Mouse (Mus musculus) ES-Bruce4 (cell line): ENCODE measurements at regions not wholly inside any gene's neighbourhood (a gene's known extent, or its start where the extent isn't known, plus 50 kb on each side); places are given as distances from the start of the nearest gene placed in this dataset.

Experiments
- CTCF ChIP-seq: IDR thresholded peaks from one replicate; pipeline ENCODE4 v1.8.1; 2011; ENCODE audit warnings: low read depth, low read length
- POLR2A ChIP-seq: IDR thresholded peaks from one replicate; pipeline ENCODE4 v1.8.1; 2011; ENCODE audit warnings: low read length; ENCODE audit not compliant: insufficient read depth

DNA sequence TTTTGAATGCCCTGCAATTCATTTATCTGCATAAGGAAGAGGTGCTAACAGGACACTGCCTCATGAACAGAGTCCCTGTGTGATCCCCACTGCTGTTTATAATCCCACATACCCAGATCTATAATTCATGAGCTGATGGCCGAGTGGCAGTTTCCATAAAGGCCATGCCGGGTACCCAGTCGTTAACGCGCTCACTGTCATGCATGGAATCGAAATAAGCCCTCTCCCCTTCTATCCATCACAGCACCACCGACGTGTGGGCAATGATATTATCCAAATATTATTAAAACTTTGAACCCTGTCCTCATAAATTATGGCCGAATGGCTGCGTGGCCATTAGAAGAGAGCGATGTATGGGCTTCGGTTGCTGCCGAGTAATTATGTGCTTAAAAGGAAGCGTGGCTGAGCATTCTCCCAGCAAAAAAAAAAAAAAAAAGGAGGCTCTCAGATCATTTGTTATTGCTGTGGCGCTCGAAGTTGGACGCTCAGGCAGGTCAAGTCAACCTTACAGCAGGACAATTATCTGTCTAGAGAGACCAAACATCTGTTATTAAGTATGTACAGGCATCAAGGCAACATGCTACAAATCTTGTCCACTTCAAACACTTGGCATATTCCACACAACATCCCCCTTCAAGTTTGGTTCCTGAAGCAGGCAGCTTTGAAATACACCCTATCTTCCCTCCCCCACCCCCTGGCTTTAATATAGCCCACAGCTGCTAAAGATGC lies 109.1 kb upstream of the Sall1 start:
- no peak for TF ChIP-seq POLR2A
- TF ChIP-seq CTCF, result no peak
